Mouse (Mus musculus) G1E (cell line): Measurements from ENCODE around the gene Tnfrsf12a.

ENCODE experiments used
- CTCF ChIP-seq: IDR thresholded peaks from 2 replicates; pipeline ENCODE4 v1.5.1; 2012; ENCODE audit warnings: low read depth, low read length, inconsistent platforms, mixed read lengths
- GATA1 ChIP-seq: IDR thresholded peaks from 2 replicates; pipeline ENCODE4 v1.6.1; 2012; ENCODE audit warnings: borderline replicate concordance, low read length, inconsistent platforms, mixed read lengths
- TAL1 ChIP-seq: conservative IDR thresholded peaks from 2 replicates; pipeline ENCODE4 v1.6.1; 2012; ENCODE audit warnings: low read depth, low read length, inconsistent platforms, mixed read lengths

GRCm38 (mm10) chr17:23660117-23660875, 17.0 kb downstream of the Tnfrsf12a start, which contains the start of gene Bicdl2:
- TF ChIP-seq CTCF, result peak; percentile 54; the same call in 1 of the 2 replicates
- TF ChIP-seq TAL1, result no peak
- no peak for TF ChIP-seq GATA1
